Mouse (Mus musculus) ovary, postnatal 10 days (tissue): ENCODE data around the gene Cops9.

Experiments used
- DNase-seq: peaks from one replicate; pipeline ENCODE4 v3.0.0; 2022; ENCODE audit warnings: low spot score

Cops9 gene

GRCm38 (mm10) chr1:92596019-92596418, 45.8 kb downstream of the Cops9 start:
- no peak for DNase-seq

- no peak for DNase-seq
Observed at GRCm38 (mm10) chr1:92594111-92594510, 47.7 kb downstream of the Cops9 start, which contains the start of gene Olfr1411. Olfr1411 (plus strand) TSS chr1:92594411.
